8 mouse cellular contexts compared by ENCODE assay signal in genomic region chrX:48462754-48463507, GRCm38 (mm10). TPM values are rescaled to one million over a fixed set of nuclear protein-coding genes. Genes with fewer than 3 reads are reported as not detected.
A peak's percentile ranks its signal among the peaks of the same experiment; 100 is the strongest.
DNase-seq lines count a peak whose midpoint lies in the region; ATAC-seq and TF ChIP-seq lines count a peak whose summit lies in the region.

TSS of gene Elf4 (minus strand) at chrX:48463132.

- DNase-seq in CD8-positive naive resting alpha-beta T cell, adult 2 months (ENCODE audit: low read depth in 2 of 2, low spot score in 2 of 2) = peak; percentile 57 to 66
- peak; percentile 30 to 53 for DNase-seq in adrenal gland, postnatal 4 days (ENCODE audit: low spot score in 2 of 2)
- DNase-seq in forebrain, embryonic 10.5 days (ENCODE audit: extremely low spot score, low spot score) = peak; percentile 77
- peak; percentile 82 to 83 for DNase-seq in heart, postnatal 10 days
- peak; percentile 21 to 66 for DNase-seq in kidney, postnatal 36 days
- DNase-seq in lung, adult 2 months = peak; percentile 61
- peak; percentile 41 to 58 for DNase-seq in thymus, adult 18-20 months

- H3K4me1 ChIP-seq in forebrain, embryonic 10.5 days = peaks cover 10% of the 10 kb centered on the region; the same call in 1 of the 2 replicates
- H3K4me1 ChIP-seq in lung, adult 2 months (ENCODE audit: control insufficient read depth, insufficient read depth, low read length) = peaks cover 2% of the 10 kb centered on the region; the same call in 1 of the 2 replicates
- peaks cover 8% of the 10 kb centered on the region; the same call in 1 of the 2 replicates for H3K4me1 ChIP-seq in neural tube, embryonic 15.5 days

- H3K36me3 ChIP-seq in forebrain, embryonic 10.5 days (replicated peaks) = no peaks in the 10 kb centered on the region
- no peaks in the 10 kb centered on the region for H3K36me3 ChIP-seq in neural tube, embryonic 15.5 days

- peak; percentile 86; the same call in 1 of the 2 replicates for ATAC-seq in neural tube, embryonic 15.5 days (ENCODE audit: low FRiP score)

- H3K27me3 ChIP-seq in forebrain, embryonic 10.5 days (ENCODE audit: poor library complexity, severe bottlenecking) = peaks cover 5% of the 10 kb centered on the region; the same call in 1 of the 2 replicates
- no peaks in the 10 kb centered on the region for H3K27me3 ChIP-seq in neural tube, embryonic 15.5 days (replicated peaks)

- peak within 1 kb of the TSS; percentile 72 for H3K27ac ChIP-seq in forebrain, embryonic 10.5 days
- no peak within 1 kb of the TSS for H3K27ac ChIP-seq in neural tube, embryonic 15.5 days (replicated peaks)

- TF ChIP-seq CTCF in lung, adult 2 months (IDR thresholded peaks at IDR 0.05; ENCODE audit: insufficient read depth, low read length) = peak; percentile 68

- intact Hi-C loops in heart, postnatal 10 days (cut with DNase I) = loop anchor here (1.0 kb wide), 1 partner anchor 40 kb away; no protein-coding TSS in a partner anchor

- peak within 1 kb of the TSS; percentile 37; the same call in 1 of the 2 replicates for H3K9ac ChIP-seq in neural tube, embryonic 15.5 days (replicated peaks)

- WGBS in forebrain, embryonic 10.5 days = 14% methylated on average over 37 of the region's 38 CpGs
- WGBS in lung, adult 2 months = 30% methylated on average over 38 of the region's 38 CpGs
- 18% methylated on average over 38 of the region's 38 CpGs for WGBS in neural tube, embryonic 15.5 days

- peak within 1 kb of the TSS; percentile 49 for H3K4me3 ChIP-seq in forebrain, embryonic 10.5 days
- H3K4me3 ChIP-seq in lung, adult 2 months (replicated peaks; ENCODE audit: extremely low read depth, low read depth, low read length) = peak within 1 kb of the TSS; percentile 41
- peak within 1 kb of the TSS; percentile 38 for H3K4me3 ChIP-seq in neural tube, embryonic 15.5 days (replicated peaks)

- H3K9me3 ChIP-seq in forebrain, embryonic 10.5 days = no peaks in the 10 kb centered on the region
- no peaks in the 10 kb centered on the region for H3K9me3 ChIP-seq in neural tube, embryonic 15.5 days (replicated peaks)

- no peak for TF ChIP-seq POLR2A in lung, adult 2 months (IDR thresholded peaks at IDR 0.05; ENCODE audit: borderline replicate concordance, extremely low read depth, low read depth, low read length)

- H3K4me2 ChIP-seq in neural tube, embryonic 15.5 days = peak within 1 kb of the TSS; percentile 72

RNA-seq across cellular contexts. Expression of gene Elf4, which starts in this region (rescaled TPM):
- 10 to 100 TPM; 25.0 to 28.6 TPM for total RNA-seq in adrenal gland, postnatal 4 days (2021)
- 2.0 and 2.9 TPM in 2 replicates for polyA plus RNA-seq in forebrain, embryonic 10.5 days (2016; fragmentation: Nextera tagmentation; extraction: Ambion mirVana)
- 10 to 100 TPM; 15.3 to 16.7 TPM for total RNA-seq in heart, postnatal 10 days (2021)
- polyA plus RNA-seq in lung, adult 2 months (2012; rRNA removed) = 15.9 and 16.8 TPM in 2 replicates
- 0.74 and 2.5 TPM in 2 replicates for polyA plus RNA-seq in neural tube, embryonic 15.5 days (2015; fragmentation: Nextera tagmentation; extraction: Ambion mirVana)
